Mouse (Mus musculus): ENCODE measurements around the gene Olfr958. TPM values are rescaled to one million over a fixed set of nuclear protein-coding genes. Genes with fewer than 3 reads are reported as not detected.

The Olfr958 gene
- not detected in 2 replicates for polyA plus RNA-seq (2012; ENCODE audit: low replicate concordance)

GRCm38 (mm10) chr9:39553946-39554345 is at the start of gene Olfr958:
Olfr958 (minus strand) TSS chr9:39554054.

GRCm38 (mm10) chr9:39575469-39575868 is 21.6 kb upstream of the Olfr958 start, which contains the start of gene Olfr959:
Olfr959 (minus strand) TSS chr9:39575569.

GRCm38 (mm10) chr9:39515531-39515930 is 38.3 kb downstream of the Olfr958 start, which contains the start of gene Olfr957:
Olfr957 (minus strand) TSS chr9:39515809.

Other genes with a start within 250 kb of the Olfr958 start
- not detected in 2 replicates for gene Olfr948, start 228.0 kb downstream of the Olfr958 start, polyA plus RNA-seq (2012; ENCODE audit: low replicate concordance)
- not detected in 2 replicates for gene Olfr951, start 166.6 kb downstream of the Olfr958 start, polyA plus RNA-seq (2012; ENCODE audit: low replicate concordance)
- gene Olfr952, start 126.9 kb downstream of the Olfr958 start, polyA plus RNA-seq (2012; ENCODE audit: low replicate concordance), result not detected in 2 replicates
- gene Olfr954, start 97.4 kb downstream of the Olfr958 start, polyA plus RNA-seq (2012; ENCODE audit: low replicate concordance), result not detected in 2 replicates
- not detected in 2 replicates for gene Olfr955, start 82.1 kb downstream of the Olfr958 start, polyA plus RNA-seq (2012; ENCODE audit: low replicate concordance)
- not detected in 2 replicates for gene Olfr44, start 60.1 kb downstream of the Olfr958 start, polyA plus RNA-seq (2012; ENCODE audit: low replicate concordance)
- gene Olfr957, start 38.2 kb downstream of the Olfr958 start, polyA plus RNA-seq (2012; ENCODE audit: low replicate concordance), result not detected in 2 replicates
- not detected in 2 replicates for gene Olfr959, start 21.5 kb upstream of the Olfr958 start, polyA plus RNA-seq (2012; ENCODE audit: low replicate concordance)
- not detected in 2 replicates for gene AW551984, start 50.3 kb upstream of the Olfr958 start, polyA plus RNA-seq (2012; ENCODE audit: low replicate concordance)
- not detected in 2 replicates for gene Olfr148, start 56.6 kb upstream of the Olfr958 start, polyA plus RNA-seq (2012; ENCODE audit: low replicate concordance)
- not detected in 2 replicates for gene Olfr960, start 67.3 kb upstream of the Olfr958 start, polyA plus RNA-seq (2012; ENCODE audit: low replicate concordance)
- gene Olfr961, start 91.0 kb upstream of the Olfr958 start, polyA plus RNA-seq (2012; ENCODE audit: low replicate concordance), result not detected in 2 replicates
- gene Olfr963, start 113.2 kb upstream of the Olfr958 start, polyA plus RNA-seq (2012; ENCODE audit: low replicate concordance), result not detected in 2 replicates
- gene Olfr149, start 153.1 kb upstream of the Olfr958 start, polyA plus RNA-seq (2012; ENCODE audit: low replicate concordance), result not detected in 2 replicates
- not detected in 2 replicates for gene Olfr965, start 157.3 kb upstream of the Olfr958 start, polyA plus RNA-seq (2012; ENCODE audit: low replicate concordance)
- not detected in 2 replicates for gene Olfr150, start 176.9 kb upstream of the Olfr958 start, polyA plus RNA-seq (2012; ENCODE audit: low replicate concordance)
- not detected in 2 replicates for gene Olfr967, start 192.2 kb upstream of the Olfr958 start, polyA plus RNA-seq (2012; ENCODE audit: low replicate concordance)
- gene Olfr968, start 229.2 kb upstream of the Olfr958 start, polyA plus RNA-seq (2012; ENCODE audit: low replicate concordance), result not detected in 2 replicates
- gene Olfr969, start 236.9 kb upstream of the Olfr958 start, polyA plus RNA-seq (2012; ENCODE audit: low replicate concordance), result not detected in 2 replicates